Mouse (Mus musculus) embryonic facial prominence, embryonic 15.5 days (tissue): ENCODE measurements at regions not wholly inside any gene's neighbourhood (a gene's known extent, or its start where the extent isn't known, plus 50 kb on each side); places are given as distances from the start of the nearest gene placed in this dataset.
A peak's percentile ranks its signal among the peaks of the same experiment; 100 is the strongest.
"Not testable (repeated sequence)": the region's sequence is repeated elsewhere in the genome, so short reads cannot be mapped to it uniquely, and the experiment has no call there.

Experiments
- ATAC-seq: fragments of 200-750 bp; cut with Nextera tagmentation; 2 replicates; pipeline ENCODE4 v1.8.0; 2017; ENCODE audit warnings: low read depth, moderate TSS enrichment; ENCODE audit not compliant: insufficient number of reproducible peaks, low FRiP score, low TSS enrichment
- H3K27ac ChIP-seq: fragments of 300-500 bp; sonication (generic); replicated peaks from 2 replicates; pipeline ENCODE4 v1.5.1; 2015; ENCODE audit warnings: mild to moderate bottlenecking, inconsistent platforms
- H3K27me3 ChIP-seq: fragments of 300-500 bp; sonication (generic); 2 replicates; pipeline ENCODE4 v1.6.1; 2015; ENCODE audit warnings: inconsistent platforms
- H3K36me3 ChIP-seq: fragments of 300-500 bp; sonication (generic); 2 replicates; pipeline ENCODE4 v1.6.1; 2015; ENCODE audit warnings: mild to moderate bottlenecking, inconsistent platforms
- H3K4me1 ChIP-seq: fragments of 300-500 bp; sonication (generic); 2 replicates; pipeline ENCODE4 v1.6.1; 2015; ENCODE audit warnings: inconsistent platforms
- H3K4me2 ChIP-seq: fragments of 300-500 bp; sonication (generic); replicated peaks from 2 replicates; pipeline ENCODE4 v1.6.1; 2015; ENCODE audit warnings: mild to moderate bottlenecking, inconsistent platforms
- H3K4me3 ChIP-seq: fragments of 300-500 bp; sonication (generic); replicated peaks from 2 replicates; pipeline ENCODE4 v1.5.1; 2015; ENCODE audit warnings: mild to moderate bottlenecking, inconsistent platforms
- H3K9ac ChIP-seq: fragments of 300-500 bp; sonication (generic); 2 replicates; pipeline ENCODE4 v1.6.1; 2015; ENCODE audit warnings: inconsistent platforms
- H3K9me3 ChIP-seq: fragments of 300-500 bp; sonication (generic); replicated peaks from 2 replicates; pipeline ENCODE4 v1.6.1; 2016; ENCODE audit warnings: inconsistent platforms
- WGBS: fragments of 180-500 bp; shearing (Covaris S2); methylation state at CpG from one replicate; pipeline ENCODE4 v1.1.7; 2015; 5-methylcytosine and 5-hydroxymethylcytosine counted together

GRCm38 (mm10) chr4:44424831-44425704 lies 124.4 kb downstream of the Melk start:
- ATAC-seq, result no peak
- no peaks in the 10 kb centered on the region for H3K36me3 ChIP-seq

DNA sequence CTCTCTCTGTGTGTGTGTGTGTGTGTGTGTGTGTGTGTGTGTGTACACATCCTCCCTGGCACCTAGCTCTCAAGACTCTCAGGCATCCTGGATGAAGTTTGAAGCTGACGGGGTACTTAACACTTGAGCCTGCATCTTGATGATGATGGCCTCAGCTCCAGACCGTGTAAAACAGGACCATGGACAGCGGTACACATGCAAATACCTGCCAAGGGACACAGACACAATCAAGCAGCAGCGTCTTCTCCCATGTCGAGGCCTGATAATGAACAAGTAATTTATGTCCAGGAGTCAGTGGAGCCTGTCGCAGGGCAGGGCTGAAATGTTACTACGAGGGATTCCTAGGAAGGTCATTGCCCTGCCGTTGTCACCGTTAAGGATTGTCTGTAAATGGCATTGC lies 133.9 kb downstream of the Melk start:
- Histone ChIP-seq H3K9me3 (no peaks in the 10 kb centered on the region), H3K36me3 (no peaks in the 10 kb centered on the region), H3K27ac (no peak overlapping the region), H3K4me2 (no peak overlapping the region), H3K9ac (no peak overlapping the region), H3K27me3 (no peaks in the 10 kb centered on the region), H3K4me3 (no peak overlapping the region), H3K4me1 (no peaks in the 10 kb centered on the region)
- ATAC-seq, result no peak
- WGBS, result 36% methylated on average over 9 of the region's 9 CpGs

More at GRCm38 (mm10) chr4:44424831-44425704, 124.4 kb downstream of the Melk start:
- no peak overlapping the region for H3K27ac ChIP-seq
- peaks cover 60% of the 10 kb centered on the region for H3K27me3 ChIP-seq
- H3K4me2 ChIP-seq, result peak overlapping the region; percentile 66
- H3K9ac ChIP-seq, result no peak overlapping the region
- WGBS, result under 1% methylated on average over 56 of the region's 56 CpGs
- no peaks in the 10 kb centered on the region for H3K9me3 ChIP-seq
- H3K4me3 ChIP-seq, result peak overlapping the region; percentile 34
- peaks cover 10% of the 10 kb centered on the region for H3K4me1 ChIP-seq

GRCm38 (mm10) chr4:44445511-44445910 lies 144.8 kb downstream of the Melk start:
- Histone ChIP-seq H3K4me1 (no peaks in the 10 kb centered on the region), H3K9me3 (no peaks in the 10 kb centered on the region), H3K4me3 (no peak overlapping the region), H3K36me3 (no peaks in the 10 kb centered on the region), H3K4me2 (no peak overlapping the region), H3K9ac (no peak overlapping the region), H3K27ac (no peak overlapping the region), H3K27me3 (no peaks in the 10 kb centered on the region)
- 33% methylated on average over 4 of the region's 4 CpGs for WGBS
- no peak for ATAC-seq

DNA sequence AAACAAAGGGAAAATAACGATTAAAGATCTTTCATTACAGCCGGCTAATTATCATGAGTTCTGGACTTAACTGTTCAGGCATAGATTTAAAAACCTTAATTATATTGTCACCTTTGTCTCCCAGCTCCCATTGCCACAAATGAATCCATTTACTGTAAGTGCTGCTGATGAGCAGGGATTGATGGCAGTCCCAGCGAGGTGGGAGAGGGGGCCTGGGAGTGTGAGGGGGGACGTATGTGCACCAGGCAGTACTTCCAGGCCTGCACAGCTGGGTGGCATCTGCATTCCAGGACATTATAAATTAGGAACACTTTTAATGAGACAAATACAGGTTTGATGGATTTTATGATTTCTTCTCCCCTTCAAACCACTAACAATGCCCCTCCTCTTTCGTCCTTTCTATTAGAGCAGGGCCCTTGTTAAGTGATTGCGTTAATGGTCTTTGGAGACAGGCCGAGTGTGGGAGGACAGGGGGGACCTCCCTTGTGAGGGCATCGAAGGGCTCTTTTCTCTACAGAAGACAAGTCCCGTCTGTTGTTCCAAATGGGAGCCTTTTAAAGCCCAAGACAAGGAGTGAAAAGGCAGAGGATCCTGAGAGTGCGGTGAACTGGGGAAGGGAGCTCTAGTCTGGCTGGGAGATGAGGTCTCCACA lies 150.3 kb downstream of the Melk start:
- ATAC-seq, result no peak
- Histone ChIP-seq H3K9ac (no peak overlapping the region), H3K4me1 (no peaks in the 10 kb centered on the region), H3K9me3 (no peaks in the 10 kb centered on the region), H3K4me2 (no peak overlapping the region), H3K27ac (no peak overlapping the region), H3K27me3 (no peaks in the 10 kb centered on the region; the same call in 1 of the 2 replicates), H3K4me3 (no peak overlapping the region), H3K36me3 (no peaks in the 10 kb centered on the region)
- 71% methylated on average over 10 of the region's 10 CpGs for WGBS

DNA sequence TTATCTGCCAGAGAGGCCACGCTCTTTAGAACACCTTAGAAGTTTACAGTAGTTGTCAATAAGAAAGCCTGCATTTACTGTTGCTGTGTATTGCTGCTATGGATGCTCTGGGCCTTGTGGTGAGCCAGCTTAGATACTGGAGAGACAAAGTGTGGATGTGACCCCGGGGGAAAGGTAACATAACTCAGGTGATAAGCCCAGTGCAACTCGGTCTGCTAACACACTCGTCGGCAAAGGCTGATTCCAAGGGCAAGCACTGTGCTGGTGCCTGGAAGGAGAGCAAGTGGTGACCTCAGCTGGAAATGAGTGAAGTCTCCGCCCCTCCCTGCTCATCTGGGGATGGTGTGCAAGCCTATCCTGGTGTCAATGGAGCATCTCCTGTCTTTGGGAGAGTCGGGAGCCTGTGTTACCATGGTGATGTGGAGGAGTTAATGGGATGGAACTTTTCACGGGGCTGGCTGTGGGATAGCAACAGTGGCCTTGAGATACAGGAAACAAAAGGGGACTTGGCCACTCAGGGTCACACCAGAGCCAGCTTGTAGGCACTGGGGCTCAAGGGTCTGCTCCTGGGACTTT lies 151.5 kb downstream of the Melk start:
- no peak for ATAC-seq
- Histone ChIP-seq H3K27ac (no peak overlapping the region), H3K4me2 (no peak overlapping the region), H3K4me3 (no peak overlapping the region), H3K9ac (no peak overlapping the region), H3K4me1 (no peaks in the 10 kb centered on the region), H3K27me3 (no peaks in the 10 kb centered on the region; the same call in 1 of the 2 replicates), H3K9me3 (no peaks in the 10 kb centered on the region), H3K36me3 (no peaks in the 10 kb centered on the region)
- WGBS, result 60% methylated on average over 8 of the region's 8 CpGs

DNA sequence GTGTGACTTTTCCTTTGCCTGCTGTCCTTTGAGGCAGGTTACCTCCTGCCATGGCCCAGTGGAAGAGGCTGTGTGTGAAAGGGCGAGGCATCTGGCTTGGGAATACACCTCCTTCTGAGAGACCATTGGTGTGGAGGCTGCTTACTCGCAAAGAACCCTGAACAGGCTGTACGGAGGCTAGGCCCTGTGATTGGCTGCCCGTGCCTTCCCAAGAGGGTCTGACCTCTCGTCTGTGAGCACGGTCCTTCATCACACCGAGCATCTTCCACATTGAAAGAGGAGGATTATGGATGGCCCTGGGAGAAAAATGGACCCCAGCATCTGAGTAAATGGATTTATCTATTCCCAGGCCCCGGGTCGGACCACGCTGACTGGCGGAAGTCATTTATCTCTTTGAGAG lies 152.9 kb downstream of the Melk start:
- Histone ChIP-seq H3K4me1 (no peaks in the 10 kb centered on the region), H3K4me3 (no peak overlapping the region), H3K27me3 (no peaks in the 10 kb centered on the region; the same call in 1 of the 2 replicates), H3K36me3 (no peaks in the 10 kb centered on the region), H3K4me2 (no peak overlapping the region), H3K27ac (no peak overlapping the region), H3K9me3 (no peaks in the 10 kb centered on the region), H3K9ac (no peak overlapping the region)
- ATAC-seq, result no peak
- 86% methylated on average over 11 of the region's 11 CpGs for WGBS

DNA sequence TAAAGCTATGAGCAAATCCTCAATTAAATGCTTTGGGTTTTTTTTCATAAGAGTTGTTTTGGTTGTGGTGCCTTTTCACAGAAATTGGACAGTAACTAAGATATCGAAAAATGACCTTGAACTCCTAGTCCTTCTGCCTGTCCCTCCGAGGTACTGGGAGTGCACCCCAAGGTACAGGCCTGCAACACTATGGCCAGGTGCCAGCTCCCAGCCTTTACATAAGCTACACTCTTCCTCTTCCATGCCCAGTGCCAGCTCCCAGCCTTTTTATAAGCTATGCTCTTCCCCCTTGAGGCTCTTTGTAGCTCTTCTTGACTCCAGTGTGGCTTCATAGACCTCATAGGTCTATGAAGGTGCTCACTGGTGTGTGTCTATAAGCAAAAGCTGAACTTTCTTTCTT lies 155.2 kb downstream of the Melk start:
- Histone ChIP-seq H3K27ac (no peak overlapping the region), H3K4me3 (no peak overlapping the region), H3K36me3 (no peaks in the 10 kb centered on the region), H3K9ac (no peak overlapping the region), H3K9me3 (no peaks in the 10 kb centered on the region), H3K27me3 (no peaks in the 10 kb centered on the region; the same call in 1 of the 2 replicates), H3K4me1 (no peaks in the 10 kb centered on the region), H3K4me2 (no peak overlapping the region)
- WGBS, result 88% methylated on average over 2 of the region's 2 CpGs
- no peak for ATAC-seq

GRCm38 (mm10) chr4:44473511-44473910 lies 172.8 kb downstream of the Melk start:
- not testable (repeated sequence) for H3K4me2 ChIP-seq, H3K4me1 ChIP-seq, H3K27me3 ChIP-seq, H3K27ac ChIP-seq, H3K4me3 ChIP-seq, H3K9me3 ChIP-seq, H3K9ac ChIP-seq, H3K36me3 ChIP-seq, ATAC-seq
- WGBS, result 90% methylated on average over 21 of the region's 21 CpGs
